Mouse (Mus musculus) neural tube, embryonic 14.5 days (tissue): ENCODE measurements around the gene Reep1. TPM values are rescaled to one million over a fixed set of nuclear protein-coding genes. Genes with fewer than 3 reads are reported as not detected.
A peak's percentile ranks its signal among the peaks of the same experiment; 100 is the strongest.
"Not testable (repeated sequence)": the region's sequence is repeated elsewhere in the genome, so short reads cannot be mapped to it uniquely, and the experiment has no call there.

Experiments used
- ATAC-seq: fragments of 200-750 bp; cut with Nextera tagmentation; 2 replicates; pipeline ENCODE4 v1.8.0; 2017; ENCODE audit warnings: low read depth, mild to moderate bottlenecking, moderate TSS enrichment, moderate library complexity
- H3K27ac ChIP-seq: fragments of 300-500 bp; sonication (generic); 2 replicates; pipeline ENCODE4 v1.5.1; 2014; ENCODE audit warnings: low read depth, mild to moderate bottlenecking, control low read depth, low read length, moderate library complexity, mixed read lengths
- H3K27me3 ChIP-seq: fragments of 300-500 bp; sonication (generic); 2 replicates; pipeline ENCODE4 v1.6.1; 2014; ENCODE audit warnings: low read length; ENCODE audit not compliant: control insufficient read depth, insufficient read depth
- H3K36me3 ChIP-seq: fragments of 300-500 bp; sonication (generic); 2 replicates; pipeline ENCODE4 v1.6.1; 2014; ENCODE audit warnings: low read length, mixed read lengths; ENCODE audit not compliant: control insufficient read depth, insufficient read depth
- H3K4me1 ChIP-seq: fragments of 300-500 bp; sonication (generic); 2 replicates; pipeline ENCODE4 v1.6.1; 2014; ENCODE audit warnings: low read length; ENCODE audit not compliant: control insufficient read depth, insufficient read depth
- H3K4me2 ChIP-seq: fragments of 300-500 bp; sonication (generic); 2 replicates; pipeline ENCODE4 v1.6.1; 2014; ENCODE audit warnings: mild to moderate bottlenecking, low read depth, low read length, control low read depth
- H3K4me3 ChIP-seq: fragments of 300-500 bp; sonication (generic); 2 replicates; pipeline ENCODE4 v1.5.1; 2014; ENCODE audit warnings: low read depth, low read length, control low read depth, mixed read lengths
- H3K9ac ChIP-seq: fragments of 300-500 bp; sonication (generic); replicated peaks from 2 replicates; pipeline ENCODE4 v1.6.1; 2014; ENCODE audit warnings: low read depth, mild to moderate bottlenecking, control low read depth, low read length, mixed read lengths
- H3K9me3 ChIP-seq: fragments of 300-500 bp; sonication (generic); 2 replicates; pipeline ENCODE4 v1.6.1; 2016; ENCODE audit warnings: low read length; ENCODE audit not compliant: control insufficient read depth
- WGBS: fragments of 180-500 bp; shearing (Covaris S2); extraction: QIAGEN DNeasy Blood & Tissue Kit; methylation state at CpG from one replicate; pipeline ENCODE4 v1.1.7; 2014; 5-methylcytosine and 5-hydroxymethylcytosine counted together
- polyA plus RNA-seq: library from polyadenylated mRNA; unstranded; fragments of >200 nt; fragmentation: Nextera tagmentation; extraction: Ambion mirVana; gene quantifications from 2 replicates; pipeline ENCODE4 v1.2.1, GENCODE M21; 2014

Gene Reep1
- polyA plus RNA-seq, 1 experiment from 2014 or later = 332 TPM

GRCm38 (mm10) chr6:71831581-71831960 is 124.2 kb downstream of the Reep1 start:
- H3K27me3 ChIP-seq = no peaks in the 10 kb centered on the region
- peak; percentile 99 for ATAC-seq
- H3K9me3 ChIP-seq = no peaks in the 10 kb centered on the region
- H3K9ac ChIP-seq = peak overlapping the region; percentile 80
- no peaks in the 10 kb centered on the region for H3K36me3 ChIP-seq
- 0% methylated on average over 21 of the region's 21 CpGs for WGBS
- peak overlapping the region; percentile 65 for H3K4me2 ChIP-seq
- H3K4me1 ChIP-seq = peaks cover 3% of the 10 kb centered on the region; the same call in 1 of the 2 replicates
- H3K4me3 ChIP-seq = peak overlapping the region; percentile 99
- H3K27ac ChIP-seq = peak overlapping the region; percentile 91

GRCm38 (mm10) chr6:71836811-71837210 is 129.4 kb downstream of the Reep1 start:
- Histone ChIP-seq H3K36me3 (no peaks in the 10 kb centered on the region), H3K27me3 (no peaks in the 10 kb centered on the region), H3K4me1 (peaks cover 3% of the 10 kb centered on the region; the same call in 1 of the 2 replicates), H3K4me3 (no peak overlapping the region), H3K27ac (no peak overlapping the region), H3K9ac (no peak overlapping the region), H3K9me3 (no peaks in the 10 kb centered on the region), H3K4me2 (no peak overlapping the region)
- ATAC-seq = no peak
- WGBS = 81% methylated on average over 2 of the region's 2 CpGs

GRCm38 (mm10) chr6:71839815-71840214 is 132.5 kb downstream of the Reep1 start:
- no peak overlapping the region for H3K9ac ChIP-seq
- no peak overlapping the region for H3K4me2 ChIP-seq
- no peak overlapping the region for H3K27ac ChIP-seq
- H3K4me3 ChIP-seq = no peak overlapping the region
- H3K36me3 ChIP-seq = no peaks in the 10 kb centered on the region
- H3K27me3 ChIP-seq = no peaks in the 10 kb centered on the region
- ATAC-seq = no peak
- H3K9me3 ChIP-seq = no peaks in the 10 kb centered on the region
- H3K4me1 ChIP-seq = no peaks in the 10 kb centered on the region

GRCm38 (mm10) chr6:71840597-71841290 is 133.4 kb downstream of the Reep1 start:
- Histone ChIP-seq H3K4me1 (no peaks in the 10 kb centered on the region), H3K27me3 (no peaks in the 10 kb centered on the region), H3K9me3 (no peaks in the 10 kb centered on the region), H3K4me3 (no peak overlapping the region), H3K36me3 (0 out of 2 replicates have a peak, but pooled peaks cover 2% of the 10 kb centered on the region), H3K9ac (no peak overlapping the region), H3K4me2 (no peak overlapping the region), H3K27ac (no peak overlapping the region)
- no peak for ATAC-seq
- WGBS = 98% methylated on average over 1 of the region's 1 CpGs

GRCm38 (mm10) chr6:71846906-71847305 is 139.5 kb downstream of the Reep1 start:
- not testable (repeated sequence) for ATAC-seq, H3K9ac ChIP-seq, H3K4me1 ChIP-seq, H3K9me3 ChIP-seq, H3K4me2 ChIP-seq, H3K27ac ChIP-seq, H3K4me3 ChIP-seq, H3K36me3 ChIP-seq, H3K27me3 ChIP-seq
- 93% methylated on average over 6 of the region's 6 CpGs for WGBS

Other genes with a start within 250 kb of the Reep1 start
- gene Rnf103, start 213.7 kb upstream of the Reep1 start, polyA plus RNA-seq = 30.7 and 32.1 TPM in 2 replicates
- 51.0 and 62.9 TPM in 2 replicates for gene Chmp3, start 163.8 kb upstream of the Reep1 start, polyA plus RNA-seq
- gene Kdm3a, start 74.6 kb upstream of the Reep1 start, polyA plus RNA-seq = 30.7 and 39.6 TPM in 2 replicates
- gene Mrpl35, start 119.4 kb downstream of the Reep1 start, polyA plus RNA-seq = 46.2 and 48.5 TPM in 2 replicates
- 175 and 179 TPM in 2 replicates for gene Immt, start 123.8 kb downstream of the Reep1 start, polyA plus RNA-seq
- 98.9 and 101 TPM in 2 replicates for gene Ptcd3, start 201.2 kb downstream of the Reep1 start, polyA plus RNA-seq
- 16.3 and 19.7 TPM in 2 replicates for gene Polr1a, start 201.5 kb downstream of the Reep1 start, polyA plus RNA-seq